8 mouse cellular contexts compared by ENCODE assay signal in genomic region chr1:34011821-34012271, GRCm38 (mm10).
DNase-seq lines count a peak whose midpoint lies in the region; ATAC-seq and TF ChIP-seq lines count a peak whose summit lies in the region.

No protein-coding gene starts in this region.

- 0 out of 2 replicates have a peak, but pooled peaks have one; percentile 15 for ATAC-seq in heart, embryonic 14.5 days (ENCODE audit: insufficient number of reproducible peaks, insufficient read depth, low FRiP score, low read depth)
- ATAC-seq in limb, embryonic 14.5 days (ENCODE audit: low FRiP score, low read depth): peak; percentile 12; the same call in 1 of the 2 replicates
- ATAC-seq in neural tube, embryonic 15.5 days (ENCODE audit: low FRiP score): peak; percentile 53

- no peak for TF ChIP-seq POLR2A in limb, embryonic 14.5 days (IDR thresholded peaks at IDR 0.05; ENCODE audit: borderline replicate concordance, extremely low read depth, insufficient read depth, insufficient read length)

- peak overlapping the region; percentile 57 to 92 for H3K4me3 ChIP-seq in heart, embryonic 14.5 days (ENCODE audit: control insufficient read depth in 1 of 2, insufficient read depth in 1 of 2, low read depth in 1 of 2, low read length in 2 of 2)
- peak overlapping the region; percentile 81 for H3K4me3 ChIP-seq in limb, embryonic 14.5 days (replicated peaks; ENCODE audit: low read length)
- peak overlapping the region; percentile 71 for H3K4me3 ChIP-seq in neural tube, embryonic 15.5 days (replicated peaks)

- H3K9me3 ChIP-seq in heart, embryonic 14.5 days (ENCODE audit: control insufficient read depth, low read length): no peaks in the 10 kb centered on the region
- no peaks in the 10 kb centered on the region for H3K9me3 ChIP-seq in limb, embryonic 14.5 days (ENCODE audit: control insufficient read depth, low read length)
- H3K9me3 ChIP-seq in neural tube, embryonic 15.5 days (replicated peaks): no peaks in the 10 kb centered on the region

- DNase-seq in adrenal gland, adult 18-20 months (ENCODE audit: low spot score in 2 of 2): peak; percentile 20 to 35
- DNase-seq in adrenal gland, adult 8-10 months: no peak
- peak; percentile 32 for DNase-seq in right cerebral cortex, postnatal 4 days
- no peak for DNase-seq in right cerebral cortex, adult 2 months (ENCODE audit: low spot score in 2 of 2)
- DNase-seq in limb, embryonic 14.5 days (ENCODE audit: low spot score): no peak
- no peak for DNase-seq in layer of hippocampus, postnatal 36 days

- H3K36me3 ChIP-seq in heart, embryonic 14.5 days (ENCODE audit: control insufficient read depth, insufficient read depth, low read length): no peaks in the 10 kb centered on the region
- H3K36me3 ChIP-seq in limb, embryonic 14.5 days (ENCODE audit: control insufficient read depth, insufficient read depth, low read length): no peaks in the 10 kb centered on the region
- H3K36me3 ChIP-seq in neural tube, embryonic 15.5 days: no peaks in the 10 kb centered on the region

- peaks cover 7 to 36% of the 10 kb centered on the region in 2 experiments for H3K4me1 ChIP-seq in heart, embryonic 14.5 days (ENCODE audit: control insufficient read depth in 2 of 2, insufficient read depth in 2 of 2, low read length in 2 of 2)
- peaks cover 22% of the 10 kb centered on the region for H3K4me1 ChIP-seq in limb, embryonic 14.5 days (ENCODE audit: control insufficient read depth, insufficient read depth, low read length)
- peaks cover 41% of the 10 kb centered on the region for H3K4me1 ChIP-seq in neural tube, embryonic 15.5 days

- no peaks in the 10 kb centered on the region for H3K27me3 ChIP-seq in heart, embryonic 14.5 days (ENCODE audit: control insufficient read depth, insufficient read depth, low read length)
- no peaks in the 10 kb centered on the region for H3K27me3 ChIP-seq in limb, embryonic 14.5 days (ENCODE audit: control insufficient read depth, insufficient read depth, low read length)
- no peaks in the 10 kb centered on the region for H3K27me3 ChIP-seq in neural tube, embryonic 15.5 days (replicated peaks)

- peak overlapping the region; percentile 66 for H3K4me2 ChIP-seq in heart, embryonic 14.5 days (ENCODE audit: low read length)
- H3K4me2 ChIP-seq in limb, embryonic 14.5 days (replicated peaks; ENCODE audit: low read depth, low read length, severe bottlenecking): peak overlapping the region; percentile 96
- H3K4me2 ChIP-seq in neural tube, embryonic 15.5 days: peak overlapping the region; percentile 92

- H3K9ac ChIP-seq in heart, embryonic 14.5 days (ENCODE audit: low read length): peak overlapping the region; percentile 96
- peak overlapping the region; percentile 86 for H3K9ac ChIP-seq in limb, embryonic 14.5 days (ENCODE audit: low read depth, low read length, severe bottlenecking)
- peak overlapping the region; percentile 80 for H3K9ac ChIP-seq in neural tube, embryonic 15.5 days (replicated peaks)

- peak overlapping the region; percentile 60 to 90 for H3K27ac ChIP-seq in heart, embryonic 14.5 days (replicated peaks in 1 of 2; ENCODE audit: control insufficient read depth in 1 of 2, insufficient read depth in 1 of 2, low read depth in 2 of 2, low read length in 2 of 2)
- no peak overlapping the region for H3K27ac ChIP-seq in limb, embryonic 14.5 days (replicated peaks; ENCODE audit: low read depth, low read length)
- peak overlapping the region; percentile 81 for H3K27ac ChIP-seq in neural tube, embryonic 15.5 days (replicated peaks)

- 0% methylated on average over 14 of the region's 16 CpGs for WGBS in heart, embryonic 14.5 days
- under 1% methylated on average over 12 of the region's 16 CpGs for WGBS in limb, embryonic 14.5 days
- 1% methylated on average over 16 of the region's 16 CpGs for WGBS in neural tube, embryonic 15.5 days

Comparison
In these comparisons a context has a peak if more than half of its experiments do, and no peak if none do; other contexts are left out.
1. DNase-seq: peak in adrenal gland, adult 18-20 months (2 of 2) and right cerebral cortex, postnatal 4 days (single experiment); none in adrenal gland, adult 8-10 months (single experiment), right cerebral cortex, adult 2 months (0 of 2), limb, embryonic 14.5 days (single experiment) and layer of hippocampus, postnatal 36 days (0 of 2).
2. Peak in every context shown above with its lines, with median percentiles within 50 percentile points of each other: ATAC-seq, H3K4me2 ChIP-seq, H3K4me3 ChIP-seq and H3K9ac ChIP-seq.